Mouse (Mus musculus): ENCODE measurements around the gene Isyna1. TPM values are rescaled to one million over a fixed set of nuclear protein-coding genes. Genes with fewer than 3 reads are reported as not detected.
A peak's percentile ranks its signal among the peaks of the same experiment; 100 is the strongest.

The Isyna1 gene
- polyA plus RNA-seq, 1 experiment from 2014 or later: 86.8 TPM

GRCm38 (mm10) chr8:70598722-70599121, 4.5 kb downstream of the Isyna1 start:
- Histone ChIP-seq H3K4me2 (replicated peaks) (peak overlapping the region; percentile 71), H3K27ac (no peak overlapping the region), H3K4me1 (replicated peaks; ENCODE audit: control insufficient read depth, insufficient read depth, low read length) (peaks cover 65% of the 10 kb centered on the region), H3K27me3 (ENCODE audit: control insufficient read depth, insufficient read depth, low read length) (no peaks in the 10 kb centered on the region; the same call in 1 of the 2 replicates), H3K36me3 (replicated peaks; ENCODE audit: control insufficient read depth, insufficient read depth) (peaks cover 25% of the 10 kb centered on the region), H3K9me3 (ENCODE audit: control insufficient read depth, low read length) (no peaks in the 10 kb centered on the region), H3K4me3 (replicated peaks; ENCODE audit: low read length) (peak overlapping the region; percentile 38), H3K9ac (peak overlapping the region; percentile 61)
- 15% methylated on average over 10 of the region's 10 CpGs for WGBS
- DNase-seq (ENCODE audit: low spot score): no peak
- no peak for ATAC-seq (ENCODE audit: low FRiP score)

GRCm38 (mm10) chr8:70599507-70600290, 5.5 kb downstream of the Isyna1 start:
- ATAC-seq (ENCODE audit: low FRiP score): no peak
- H3K9ac ChIP-seq: no peak overlapping the region
- no peak overlapping the region for H3K27ac ChIP-seq
- H3K4me3 ChIP-seq (replicated peaks; ENCODE audit: low read length): no peak overlapping the region
- H3K27me3 ChIP-seq (ENCODE audit: control insufficient read depth, insufficient read depth, low read length): no peaks in the 10 kb centered on the region; the same call in 1 of the 2 replicates
- no peaks in the 10 kb centered on the region for H3K9me3 ChIP-seq (ENCODE audit: control insufficient read depth, low read length)
- H3K4me2 ChIP-seq (replicated peaks): no peak overlapping the region
- peaks cover 63% of the 10 kb centered on the region for H3K4me1 ChIP-seq (replicated peaks; ENCODE audit: control insufficient read depth, insufficient read depth, low read length)
- DNase-seq (ENCODE audit: low spot score): no peak
- WGBS: 87% methylated on average over 12 of the region's 12 CpGs
- H3K36me3 ChIP-seq (replicated peaks; ENCODE audit: control insufficient read depth, insufficient read depth): peaks cover 25% of the 10 kb centered on the region

GRCm38 (mm10) chr8:70600473-70601270, 6.5 kb downstream of the Isyna1 start:
- Histone ChIP-seq H3K27me3 (ENCODE audit: control insufficient read depth, insufficient read depth, low read length) (no peaks in the 10 kb centered on the region; the same call in 1 of the 2 replicates), H3K27ac (peak overlapping the region; percentile 87), H3K4me1 (replicated peaks; ENCODE audit: control insufficient read depth, insufficient read depth, low read length) (peaks cover 53% of the 10 kb centered on the region), H3K36me3 (replicated peaks; ENCODE audit: control insufficient read depth, insufficient read depth) (peaks cover 24% of the 10 kb centered on the region), H3K4me2 (replicated peaks) (peak overlapping the region; percentile 53), H3K9me3 (ENCODE audit: control insufficient read depth, low read length) (no peaks in the 10 kb centered on the region), H3K9ac (peak overlapping the region; percentile 33), H3K4me3 (replicated peaks; ENCODE audit: low read length) (peak overlapping the region; percentile 12; the same call in 1 of the 2 replicates)
- 0 out of 2 replicates have a peak, but pooled peaks have one; percentile 10 for ATAC-seq (ENCODE audit: low FRiP score)
- 12% methylated on average over 10 of the region's 10 CpGs for WGBS
- no peak for DNase-seq (ENCODE audit: low spot score)

- ATAC-seq (ENCODE audit: low FRiP score) (peak; percentile 68), DNase-seq (ENCODE audit: low spot score) (peak; percentile 84)
- Histone ChIP-seq H3K27ac (peak overlapping the region; percentile 87), H3K27me3 (ENCODE audit: control insufficient read depth, insufficient read depth, low read length) (no peaks in the 10 kb centered on the region; the same call in 1 of the 2 replicates), H3K36me3 (replicated peaks; ENCODE audit: control insufficient read depth, insufficient read depth) (peaks cover 18% of the 10 kb centered on the region; the same call in 1 of the 2 replicates), H3K4me3 (replicated peaks; ENCODE audit: low read length) (peak overlapping the region; percentile 12; the same call in 1 of the 2 replicates), H3K4me1 (replicated peaks; ENCODE audit: control insufficient read depth, insufficient read depth, low read length) (peaks cover 49% of the 10 kb centered on the region), H3K9ac (peak overlapping the region; percentile 33), H3K9me3 (ENCODE audit: control insufficient read depth, low read length) (no peaks in the 10 kb centered on the region), H3K4me2 (replicated peaks) (peak overlapping the region; percentile 53)
- 1% methylated on average over 26 of the region's 26 CpGs for WGBS
These were observed 7.1 kb downstream of the Isyna1 start for GRCm38 (mm10) chr8:70601271-70601649.

GRCm38 (mm10) chr8:70602139-70602811, 8.1 kb downstream of the Isyna1 start:
- Histone ChIP-seq H3K4me3 (replicated peaks; ENCODE audit: low read length) (no peak overlapping the region), H3K27me3 (ENCODE audit: control insufficient read depth, insufficient read depth, low read length) (no peaks in the 10 kb centered on the region), H3K9ac (no peak overlapping the region), H3K36me3 (replicated peaks; ENCODE audit: control insufficient read depth, insufficient read depth) (peaks cover 8% of the 10 kb centered on the region; the same call in 1 of the 2 replicates), H3K4me2 (replicated peaks) (no peak overlapping the region), H3K4me1 (replicated peaks; ENCODE audit: control insufficient read depth, insufficient read depth, low read length) (peaks cover 52% of the 10 kb centered on the region), H3K27ac (peak overlapping the region; percentile 87; the same call in 1 of the 2 replicates), H3K9me3 (ENCODE audit: control insufficient read depth, low read length) (no peaks in the 10 kb centered on the region)
- ATAC-seq (ENCODE audit: low FRiP score) (no peak), DNase-seq (ENCODE audit: low spot score) (no peak)
- WGBS: 92% methylated on average over 13 of the region's 13 CpGs

- no peak for DNase-seq (ENCODE audit: low spot score)
- Histone ChIP-seq H3K36me3 (replicated peaks; ENCODE audit: control insufficient read depth, insufficient read depth) (peaks cover 5% of the 10 kb centered on the region; the same call in 1 of the 2 replicates), H3K9me3 (ENCODE audit: control insufficient read depth, low read length) (no peaks in the 10 kb centered on the region), H3K4me3 (replicated peaks; ENCODE audit: low read length) (no peak overlapping the region), H3K4me1 (replicated peaks; ENCODE audit: control insufficient read depth, insufficient read depth, low read length) (peaks cover 46% of the 10 kb centered on the region), H3K9ac (no peak overlapping the region), H3K27ac (no peak overlapping the region), H3K27me3 (ENCODE audit: control insufficient read depth, insufficient read depth, low read length) (no peaks in the 10 kb centered on the region), H3K4me2 (replicated peaks) (no peak overlapping the region)
- no peak for ATAC-seq (ENCODE audit: low FRiP score)
- WGBS: 83% methylated on average over 7 of the region's 7 CpGs
These were observed 10.4 kb downstream of the Isyna1 start for GRCm38 (mm10) chr8:70604558-70604957.

- peak overlapping the region; percentile 92; the same call in 1 of the 2 replicates for H3K4me2 ChIP-seq (replicated peaks)
- H3K27ac ChIP-seq: no peak overlapping the region
- H3K4me1 ChIP-seq (replicated peaks; ENCODE audit: control insufficient read depth, insufficient read depth, low read length): peaks cover 45% of the 10 kb centered on the region
- H3K36me3 ChIP-seq (replicated peaks; ENCODE audit: control insufficient read depth, insufficient read depth): peaks cover 5% of the 10 kb centered on the region; the same call in 1 of the 2 replicates
- ATAC-seq (ENCODE audit: low FRiP score): no peak
- H3K9ac ChIP-seq: no peak overlapping the region
- no peak for DNase-seq (ENCODE audit: low spot score)
- no peaks in the 10 kb centered on the region for H3K27me3 ChIP-seq (ENCODE audit: control insufficient read depth, insufficient read depth, low read length)
- H3K4me3 ChIP-seq (replicated peaks; ENCODE audit: low read length): no peak overlapping the region
- WGBS: 90% methylated on average over 9 of the region's 9 CpGs
- no peaks in the 10 kb centered on the region for H3K9me3 ChIP-seq (ENCODE audit: control insufficient read depth, low read length)
These were observed 12.0 kb downstream of the Isyna1 start for GRCm38 (mm10) chr8:70605871-70606779.

Data from hindbrain, embryonic 14.5 days (tissue).